Comparison of ENCODE assay signal across 25 mouse cellular contexts in the genomic region with DNA sequence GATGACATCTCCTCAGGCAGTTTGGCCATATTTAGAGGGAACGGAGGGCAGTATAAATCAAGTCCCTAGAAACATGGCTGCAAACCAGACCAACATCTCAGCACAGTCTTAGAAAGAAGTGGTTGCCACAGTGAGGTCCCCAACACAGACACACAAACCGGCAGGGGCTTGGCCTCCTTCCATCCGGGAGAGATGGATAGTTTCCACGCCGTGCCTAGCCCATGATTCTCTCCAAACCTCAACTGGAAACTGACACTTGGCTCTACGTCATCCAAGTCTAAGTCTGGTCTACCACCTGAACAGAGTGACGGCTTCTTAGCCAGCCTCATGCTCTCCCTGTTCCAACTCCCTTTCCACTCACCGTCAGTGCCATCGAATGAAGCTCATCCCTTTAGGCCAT. TPM values are rescaled to one million over a fixed set of nuclear protein-coding genes. Genes with fewer than 3 reads are reported as not detected.
"Had no signal": no experiment of that assay in that cellular context is flagged by ENCODE, and none has a peak within 500 bp of the region (broad histone marks: within the 10 kb centered on the region; RNA-seq: fewer than 3 reads in every experiment).

No protein-coding gene starts in this region.

- H3K4me3 ChIP-seq: heart, adult 2 months; heart, embryonic 13.5 days; heart, embryonic 15.5 days; hindbrain, embryonic 13.5 days; hindbrain, embryonic 15.5 days; kidney, embryonic 15.5 days; limb, embryonic 13.5 days; limb, embryonic 15.5 days; liver, embryonic 12.5 days had no signal

- H3K27ac ChIP-seq: heart, adult 2 months; heart, embryonic 13.5 days; heart, embryonic 15.5 days; hindbrain, embryonic 13.5 days; hindbrain, embryonic 15.5 days; hindbrain, postnatal 0 days; kidney, embryonic 15.5 days; kidney, postnatal 0 days; limb, embryonic 13.5 days; limb, embryonic 15.5 days; liver, embryonic 12.5 days; liver, embryonic 14.5 days had no signal

- DNase-seq: heart, adult 11 months; heart, adult 2 months; heart, postnatal 14 days; heart, postnatal 36 days; kidney, adult 11 months; kidney, adult 2 months; kidney, adult 9 months; kidney, postnatal 14 days; kidney, postnatal 36 days; layer of hippocampus, adult 9-11 months; layer of hippocampus, postnatal 36 days; left cerebral cortex, postnatal 4 days had no signal

RNA-seq across cellular contexts. Expression of a gene that starts 18.3 kb away (rescaled TPM):
- total RNA-seq: hematopoietic stem cell, adult 5-6 weeks; liver, adult 2 months had no signal
